In the genomic region with DNA sequence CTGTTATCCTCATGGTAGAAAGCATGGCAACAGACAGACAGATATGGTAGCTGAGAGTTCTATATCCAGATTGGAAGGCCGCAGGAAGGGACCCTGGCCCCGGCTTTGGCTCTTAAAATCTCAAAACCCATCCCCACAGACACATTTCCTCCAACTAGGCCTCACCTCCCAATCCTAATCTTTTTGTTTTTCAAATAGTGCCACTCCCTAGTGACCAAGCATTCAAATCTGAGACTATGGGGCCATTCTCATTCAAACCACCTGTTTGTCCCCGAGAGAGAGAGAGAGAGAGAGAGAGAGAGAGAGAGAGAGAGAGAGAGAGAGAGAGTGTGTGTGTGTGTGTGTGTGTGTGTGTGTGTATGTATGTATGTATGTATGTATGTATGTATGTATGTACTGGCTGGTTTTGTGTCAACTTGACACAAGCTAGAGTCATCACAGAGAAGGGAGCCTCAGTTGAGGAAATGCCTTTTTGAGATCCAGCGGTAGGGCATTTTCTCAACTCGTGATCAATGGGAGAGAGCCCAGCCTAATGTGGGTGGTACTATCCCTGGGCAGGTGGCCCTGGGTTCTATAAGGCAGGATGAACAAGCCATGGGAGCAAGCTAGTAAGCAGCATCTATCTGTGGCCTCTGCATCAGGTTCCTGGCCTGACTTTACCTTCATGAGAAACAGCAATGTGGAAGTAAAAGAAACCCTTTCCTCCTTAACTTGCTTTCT, we compare ENCODE assay signal across 24 mouse cellular contexts.
"Had no signal": no experiment of that assay in that cellular context is flagged by ENCODE, and none has a peak within 500 bp of the region (broad histone marks: within the 10 kb centered on the region; RNA-seq: fewer than 3 reads in every experiment).

No protein-coding gene starts in this region.

- H3K4me3 ChIP-seq: gastrocnemius, adult 2 months; heart, adult 2 months; heart, embryonic 12.5 days; hindbrain, embryonic 10.5 days; hindbrain, embryonic 12.5 days; hindbrain, embryonic 15.5 days; kidney, embryonic 15.5 days; layer of hippocampus, adult 2 months; left cerebral cortex, adult 2 months; limb, embryonic 10.5 days; limb, embryonic 12.5 days; liver, embryonic 13.5 days; liver, embryonic 15.5 days had no signal

- H3K27ac ChIP-seq: gastrocnemius, adult 2 months; heart, adult 2 months; hindbrain, embryonic 10.5 days; hindbrain, embryonic 12.5 days; hindbrain, embryonic 15.5 days; kidney, embryonic 15.5 days; kidney, postnatal 0 days; layer of hippocampus, adult 2 months; left cerebral cortex, adult 2 months; limb, embryonic 10.5 days; limb, embryonic 12.5 days; liver, embryonic 13.5 days; liver, embryonic 15.5 days had no signal

- H3K9me3 ChIP-seq: hindbrain, embryonic 10.5 days; hindbrain, embryonic 12.5 days; hindbrain, embryonic 15.5 days; kidney, embryonic 15.5 days; limb, embryonic 10.5 days; limb, embryonic 12.5 days; liver, embryonic 13.5 days; liver, embryonic 15.5 days had no signal

- DNase-seq: gastrocnemius, adult 2 months; gastrocnemius, postnatal 10 days; gastrocnemius, postnatal 25 days; heart, adult 2 months; heart, postnatal 10 days; heart, postnatal 4 days; kidney, adult 11 months; kidney, adult 2 months; kidney, adult 9 months; kidney, postnatal 14 days; kidney, postnatal 4 days; liver; liver, embryonic 13.5 days had no signal

- H3K36me3 ChIP-seq: hindbrain, embryonic 15.5 days; limb, embryonic 10.5 days had no signal

- H3K27me3 ChIP-seq: heart, embryonic 12.5 days; hindbrain, embryonic 12.5 days; hindbrain, embryonic 15.5 days; kidney, embryonic 15.5 days; limb, embryonic 12.5 days; liver, embryonic 13.5 days; liver, embryonic 15.5 days had no signal
